Mouse (Mus musculus) kidney, embryonic 14.5 days (tissue): ENCODE results near the gene Tada3. TPM values are rescaled to one million over a fixed set of nuclear protein-coding genes. Genes with fewer than 3 reads are reported as not detected.

Experiments used
- ATAC-seq: fragments of 200-750 bp; cut with Nextera tagmentation; 2 replicates; pipeline ENCODE4 v1.8.0; 2017; ENCODE audit warnings: moderate number of reproducible peaks, mild to moderate bottlenecking, moderate TSS enrichment, moderate library complexity; ENCODE audit not compliant: low FRiP score, low TSS enrichment
- H3K27ac ChIP-seq: fragments of 300-500 bp; sonication (generic); 2 replicates; pipeline ENCODE4 v1.5.1; 2014; ENCODE audit warnings: low read depth, mild to moderate bottlenecking, low read length, moderate library complexity, mixed read lengths
- H3K27me3 ChIP-seq: fragments of 300-500 bp; sonication (generic); 2 replicates; pipeline ENCODE4 v1.6.1; 2014; ENCODE audit warnings: mild to moderate bottlenecking, low read length; ENCODE audit not compliant: control insufficient read depth, insufficient read depth
- H3K36me3 ChIP-seq: fragments of 300-500 bp; sonication (generic); 2 replicates; pipeline ENCODE4 v1.6.1; 2014; ENCODE audit warnings: low read length, mixed read lengths; ENCODE audit not compliant: control insufficient read depth, insufficient read depth
- H3K4me1 ChIP-seq: fragments of 300-500 bp; sonication (generic); 2 replicates; pipeline ENCODE4 v1.6.1; 2014; ENCODE audit warnings: low read length, mixed read lengths; ENCODE audit not compliant: control insufficient read depth, insufficient read depth
- H3K4me2 ChIP-seq: fragments of 300-500 bp; sonication (generic); replicated peaks from 2 replicates; pipeline ENCODE4 v1.6.1; 2014; ENCODE audit warnings: low read depth, mild to moderate bottlenecking, low read length
- H3K4me3 ChIP-seq: fragments of 300-500 bp; sonication (generic); 2 replicates; pipeline ENCODE4 v1.5.1; 2014; ENCODE audit warnings: mild to moderate bottlenecking, low read length
- H3K9ac ChIP-seq: fragments of 300-500 bp; sonication (generic); 2 replicates; pipeline ENCODE4 v1.6.1; 2014; ENCODE audit warnings: low read depth, mild to moderate bottlenecking, low read length, moderate library complexity
- H3K9me3 ChIP-seq: fragments of 300-500 bp; sonication (generic); 2 replicates; pipeline ENCODE4 v1.6.1; 2016; ENCODE audit warnings: low read length; ENCODE audit not compliant: control insufficient read depth
- WGBS: fragments of 180-500 bp; shearing (Covaris S2); extraction: QIAGEN DNeasy Blood & Tissue Kit; methylation state at CpG from one replicate; pipeline ENCODE4 v1.1.7; 2014; 5-methylcytosine and 5-hydroxymethylcytosine counted together
- microRNA-seq: library from miRNA; unstranded; fragments of <30 nt; microRNA quantifications from one replicate; pipeline ENCODE4, GENCODE M21; 2016
- polyA plus RNA-seq: library from polyadenylated mRNA; unstranded; fragments of >200 nt; fragmentation: Nextera tagmentation; extraction: Ambion mirVana; gene quantifications from 2 replicates; pipeline ENCODE4 v1.2.1, GENCODE M21; 2014

Tada3 gene
- polyA plus RNA-seq, 1 experiment from 2014 or later: 65.8 TPM

DNA sequence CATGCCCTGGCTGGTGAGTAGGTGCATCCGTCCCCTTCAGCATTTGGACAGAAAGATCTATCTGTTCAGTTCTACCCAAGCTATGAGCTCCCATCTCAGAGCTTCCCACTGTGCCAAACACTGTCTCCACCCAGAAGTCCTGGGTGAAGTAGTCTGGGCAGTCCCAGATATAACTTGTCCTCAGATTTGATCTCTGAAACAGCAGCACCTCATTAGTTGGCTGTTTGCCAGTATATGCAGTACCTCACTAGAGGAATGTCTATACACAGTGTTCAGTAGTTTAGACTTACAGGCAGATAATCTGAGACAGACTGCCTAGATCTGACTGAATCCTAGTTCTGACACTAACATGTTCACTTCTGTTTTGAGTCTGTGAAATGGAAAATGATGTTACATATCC, 48.3 kb downstream of the Tada3 start:
- ATAC-seq: no peak
- Histone ChIP-seq H3K27ac (no peak overlapping the region), H3K9ac (no peak overlapping the region), H3K36me3 (peaks cover 40% of the 10 kb centered on the region), H3K27me3 (no peaks in the 10 kb centered on the region), H3K4me2 (no peak overlapping the region), H3K9me3 (no peaks in the 10 kb centered on the region), H3K4me3 (no peak overlapping the region), H3K4me1 (peaks cover 3% of the 10 kb centered on the region; the same call in 1 of the 2 replicates)
- WGBS: 96% methylated on average over 1 of the region's 1 CpGs

DNA sequence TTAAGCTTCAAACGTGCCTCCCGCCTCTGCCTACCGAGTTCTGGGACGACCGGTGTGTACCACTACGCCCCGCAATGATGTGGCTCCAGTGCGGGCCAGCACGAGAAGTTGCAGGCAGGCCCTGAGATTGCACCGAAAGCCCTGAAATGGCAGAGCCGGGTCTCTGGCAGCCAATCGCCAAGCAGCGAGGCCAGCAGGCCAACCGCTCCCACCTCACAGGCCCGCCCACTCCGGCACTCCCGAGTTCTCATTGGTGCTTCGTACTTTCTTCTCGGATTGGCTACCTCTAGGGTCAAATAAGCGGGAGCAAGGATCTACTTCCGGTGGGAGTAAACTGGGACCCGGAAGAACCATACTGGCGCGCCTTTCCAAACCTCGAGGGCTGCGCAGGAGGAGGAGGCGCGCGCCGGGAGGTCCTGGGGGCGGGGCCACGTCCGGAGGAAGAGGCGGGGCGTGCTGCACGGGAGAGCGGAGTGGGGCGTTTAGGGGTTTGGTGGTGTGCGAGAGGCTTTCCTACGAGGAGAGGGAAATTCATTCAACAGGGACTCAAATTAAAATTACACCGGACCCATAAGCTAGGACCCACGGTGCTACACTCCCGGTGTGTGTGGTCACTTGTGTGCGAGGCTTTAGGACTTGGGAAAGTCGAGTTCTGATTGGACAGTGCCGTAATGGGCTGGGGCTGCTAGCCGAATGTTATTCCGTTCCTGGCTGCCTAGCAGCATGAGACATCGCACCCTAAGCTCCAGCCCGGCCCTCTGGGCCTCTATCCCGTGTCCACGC, 51.0 kb downstream of the Tada3 start, which contains the start of gene Ogg1:
Gene Ogg1, plus strand, starts transcription at position 440 of the 783 bp plus-strand sequence.
- peak within 1 kb of the TSS; percentile 65 for H3K4me3 ChIP-seq
- no peaks in the 10 kb centered on the region for H3K27me3 ChIP-seq
- peak within 1 kb of the TSS; percentile 92 for H3K27ac ChIP-seq
- WGBS: under 1% methylated on average over 52 of the region's 52 CpGs
- no peaks in the 10 kb centered on the region for H3K9me3 ChIP-seq
- ATAC-seq: peak; percentile 98
- peaks cover 57% of the 10 kb centered on the region for H3K36me3 ChIP-seq
- no peaks in the 10 kb centered on the region for H3K4me1 ChIP-seq
- H3K9ac ChIP-seq: peak within 1 kb of the TSS; percentile 70
- H3K4me2 ChIP-seq: peak within 1 kb of the TSS; percentile 71

Small RNA genes lying within 50 kb of the gene (microRNA-seq; reads per million reads assigned to microRNA genes)
- gene Gm24387: not detected

Other genes with a start within 250 kb of the Tada3 start
- 0.45 and 0.69 TPM in 2 replicates for gene Lhfpl4, start 182.5 kb downstream of the Tada3 start, polyA plus RNA-seq
- gene Mtmr14, start 140.0 kb downstream of the Tada3 start, polyA plus RNA-seq: 28.4 and 41.0 TPM in 2 replicates
- 0.23 TPM in 1 of 2 replicates, not detected in the other for gene Cpne9, start 95.6 kb downstream of the Tada3 start, polyA plus RNA-seq
- gene Brpf1, start 70.7 kb downstream of the Tada3 start, polyA plus RNA-seq: 18.2 and 27.2 TPM in 2 replicates
- gene Ogg1, start 50.9 kb downstream of the Tada3 start, polyA plus RNA-seq: 17.3 and 18.4 TPM in 2 replicates
- gene Camk1, start 33.9 kb downstream of the Tada3 start, polyA plus RNA-seq: 112 and 114 TPM in 2 replicates
- gene Arpc4, start 232 bp upstream of the Tada3 start, polyA plus RNA-seq: 230 and 351 TPM in 2 replicates
- gene Ttll3, start 11.4 kb upstream of the Tada3 start, polyA plus RNA-seq: 2.0 and 2.4 TPM in 2 replicates
- 29.0 and 30.5 TPM in 2 replicates for gene Rpusd3, start 41.5 kb upstream of the Tada3 start, polyA plus RNA-seq
- gene Cidec, start 57.9 kb upstream of the Tada3 start, polyA plus RNA-seq: not detected in 2 replicates
- gene Jagn1, start 64.7 kb upstream of the Tada3 start, polyA plus RNA-seq: 95.9 and 103 TPM in 2 replicates
- gene Il17re, start 80.6 kb upstream of the Tada3 start, polyA plus RNA-seq: 3.5 and 6.1 TPM in 2 replicates
- 9.3 and 9.5 TPM in 2 replicates for gene Il17rc, start 93.5 kb upstream of the Tada3 start, polyA plus RNA-seq
- gene Creld1, start 105.4 kb upstream of the Tada3 start, polyA plus RNA-seq: 22.9 and 25.4 TPM in 2 replicates
- 0.73 and 1.6 TPM in 2 replicates for gene Prrt3, start 124.0 kb upstream of the Tada3 start, polyA plus RNA-seq
- gene Emc3, start 153.8 kb upstream of the Tada3 start, polyA plus RNA-seq: 81.3 and 98.0 TPM in 2 replicates
- 12.0 and 16.1 TPM in 2 replicates for gene Fancd2, start 153.8 kb upstream of the Tada3 start, polyA plus RNA-seq
- gene Fancd2os, start 222.8 kb upstream of the Tada3 start, polyA plus RNA-seq: 0.28 and 1.0 TPM in 2 replicates
- gene Brk1, start 226.9 kb upstream of the Tada3 start, polyA plus RNA-seq: 233 and 273 TPM in 2 replicates
- gene Vhl, start 246.1 kb upstream of the Tada3 start, polyA plus RNA-seq: 25.9 and 40.7 TPM in 2 replicates